Mouse (Mus musculus) kidney, postnatal 4 days (tissue): ENCODE measurements around the gene Crybb1.

Experiments used
- DNase-seq, 2 experiments: peaks; one replicate each; pipeline ENCODE4 v3.0.0; 2021; ENCODE audit warnings: mixed read lengths in 2 of 2

Gene Crybb1

GRCm38 (mm10) chr5:112237866-112238570 is 17.6 kb upstream of the Crybb1 start:
- no peak for DNase-seq

DNA sequence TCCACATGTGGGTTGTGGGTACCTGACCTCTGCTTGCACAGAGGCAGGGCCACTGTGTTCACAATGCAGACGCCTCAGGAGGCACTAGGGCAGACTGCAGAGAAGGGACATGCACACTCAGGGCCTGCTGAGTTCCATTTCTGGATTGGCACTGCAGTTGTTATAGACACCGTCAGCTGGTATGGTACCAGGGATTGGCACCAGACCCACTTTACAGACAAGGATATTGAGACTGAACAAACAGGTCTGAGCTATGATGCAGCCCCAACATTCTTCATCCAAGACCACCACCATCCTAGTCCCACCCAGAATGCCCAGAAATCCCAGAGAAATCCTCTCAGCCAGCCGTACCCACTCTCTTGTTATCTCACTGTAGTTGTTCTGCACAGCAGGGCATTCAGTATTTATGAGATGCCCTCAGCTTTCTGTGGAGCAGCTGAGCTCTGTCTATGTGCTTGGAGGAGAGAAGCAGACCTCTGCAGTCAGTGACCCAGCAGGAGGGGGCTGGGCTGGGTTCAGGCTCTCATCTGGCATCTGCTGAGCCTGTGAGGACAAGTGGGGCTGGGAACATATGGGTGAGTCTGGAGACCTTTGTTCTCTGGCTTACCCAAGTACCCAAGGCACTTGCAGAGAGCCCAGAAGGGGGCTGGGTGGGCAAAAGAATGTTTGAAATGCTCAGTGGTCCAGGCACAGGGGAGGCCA is 16.7 kb upstream of the Crybb1 start:
- DNase-seq = no peak

DNA sequence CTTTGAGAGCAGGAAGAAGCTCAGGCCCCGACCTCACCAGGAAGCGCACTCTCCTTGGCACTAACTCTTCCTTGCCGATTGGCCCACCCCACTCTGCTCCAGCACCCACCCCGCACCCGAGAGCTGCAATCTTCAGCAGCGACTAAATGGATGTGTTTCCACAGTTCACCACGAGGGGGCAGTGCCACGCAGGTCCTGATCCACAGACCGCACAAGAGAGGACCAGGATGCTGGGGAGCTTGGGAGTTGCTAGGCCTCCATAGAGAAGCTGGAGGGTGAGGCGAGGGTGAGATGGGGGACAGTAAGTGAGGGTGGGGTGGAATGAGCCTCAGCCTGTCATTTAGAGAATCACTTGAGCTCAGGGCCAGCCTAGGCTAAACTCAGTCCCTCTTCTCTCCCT is 14.9 kb upstream of the Crybb1 start:
- peak; percentile 94 for DNase-seq

- DNase-seq = no peak
Measured at GRCm38 (mm10) chr5:112241849-112242248, 13.8 kb upstream of the Crybb1 start.

- DNase-seq = peak; percentile 74 to 83
Measured at GRCm38 (mm10) chr5:112242361-112242778, 13.2 kb upstream of the Crybb1 start.

DNA sequence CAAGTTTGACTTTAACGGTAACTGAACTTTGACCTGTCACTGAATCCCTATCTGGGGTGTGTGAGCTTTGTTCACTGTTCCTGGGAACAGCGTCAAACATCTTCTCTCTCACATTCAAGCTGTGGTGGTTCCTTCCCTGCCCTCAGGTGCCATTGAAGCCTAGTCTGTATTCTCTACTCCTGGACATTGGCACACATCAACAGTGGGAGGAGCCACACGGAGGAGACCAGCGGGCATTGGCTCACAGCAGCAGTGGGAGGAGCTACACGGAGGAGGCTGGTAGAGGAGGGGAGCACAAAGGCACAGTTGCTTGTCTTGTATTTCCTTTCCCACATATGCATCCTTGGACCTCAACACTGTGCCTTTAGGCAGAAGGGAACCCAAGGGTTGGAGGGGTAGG is 12.6 kb upstream of the Crybb1 start:
- no peak for DNase-seq

DNA sequence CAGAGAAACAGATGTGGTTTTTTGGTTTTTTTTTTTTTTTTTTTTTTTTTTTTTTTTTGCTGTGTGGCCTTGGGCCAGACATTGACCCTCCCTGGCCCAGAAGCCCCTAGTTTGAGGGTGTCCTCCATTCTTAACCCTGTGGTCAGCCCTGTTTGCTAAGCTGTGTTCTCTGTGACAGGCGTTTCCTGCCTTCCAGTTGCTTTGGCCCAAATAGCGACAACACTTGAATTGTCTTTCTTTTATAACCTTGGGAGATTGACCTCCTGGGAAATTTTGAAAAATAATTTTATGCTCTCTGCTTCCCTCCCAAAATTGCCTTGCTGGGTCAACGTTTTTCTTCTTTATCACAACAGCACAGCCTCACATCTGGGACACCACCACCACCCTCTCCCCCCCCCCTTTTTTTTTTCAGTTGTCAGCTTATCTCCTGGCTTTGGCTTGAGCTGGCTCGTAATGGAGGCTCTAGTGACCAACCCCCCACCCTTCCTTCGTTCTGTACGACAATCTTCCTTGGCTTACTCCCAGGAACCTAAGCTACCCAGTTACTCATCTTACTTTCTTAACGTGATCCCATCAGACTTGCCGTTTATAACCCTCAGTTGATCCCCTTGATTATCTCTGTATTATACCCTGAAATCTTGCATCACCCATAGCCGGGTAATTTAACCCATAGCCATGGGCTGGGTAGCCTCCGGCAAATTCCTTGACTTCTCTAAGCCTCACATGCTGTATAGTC is 11.9 kb upstream of the Crybb1 start:
- DNase-seq = no peak

DNA sequence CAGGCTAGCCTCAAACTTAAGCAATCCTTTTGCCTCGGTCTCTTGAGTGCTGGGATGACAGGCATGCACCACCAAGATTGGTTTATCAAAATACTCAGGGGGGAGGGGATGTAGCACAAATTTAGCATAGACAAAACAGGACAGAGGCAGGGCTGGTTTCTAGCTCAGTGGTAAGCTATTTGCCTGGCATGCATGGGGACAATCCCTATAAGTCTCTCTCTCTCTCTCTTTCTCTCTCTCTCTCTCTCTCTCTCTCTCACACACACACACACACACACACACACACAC is 11.4 kb upstream of the Crybb1 start:
- DNase-seq = no peak

DNA sequence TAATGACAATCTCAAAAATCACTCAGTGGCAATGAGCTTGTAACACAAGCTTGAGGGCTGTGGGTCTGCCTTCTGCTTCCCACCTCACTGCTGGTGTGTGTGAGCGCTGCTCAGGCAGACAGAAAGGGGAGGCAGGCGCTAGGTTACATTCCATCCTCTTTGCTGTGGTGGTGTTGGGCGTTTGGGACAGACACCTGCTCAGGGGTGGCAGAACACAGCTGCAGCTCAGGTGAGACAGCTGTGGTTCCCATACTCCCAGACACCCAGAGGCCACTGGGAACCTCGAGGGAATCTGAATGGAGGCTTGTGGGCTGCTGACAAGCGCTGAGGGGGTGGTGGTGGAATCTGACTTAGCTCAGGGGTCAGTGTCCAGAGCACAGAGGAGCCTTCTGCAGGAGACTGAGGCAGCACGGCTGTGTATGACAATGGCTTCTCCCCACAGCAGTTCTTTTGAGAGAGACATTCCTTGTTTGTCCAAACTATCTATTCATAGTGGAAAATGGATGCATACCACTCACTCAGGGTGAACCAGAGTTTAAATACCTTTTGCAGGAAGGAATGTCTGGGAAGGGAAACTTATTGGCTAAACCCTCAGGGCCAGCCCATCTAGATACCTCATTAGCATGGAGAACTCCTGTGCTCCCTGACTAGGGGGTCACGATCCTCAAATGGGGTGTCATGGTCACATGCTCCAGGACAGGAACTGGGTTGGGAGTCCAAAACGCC is 10.6 kb upstream of the Crybb1 start:
- DNase-seq = no peak

- no peak for DNase-seq
Measured at GRCm38 (mm10) chr5:112247399-112247798, 8.2 kb upstream of the Crybb1 start.

DNA sequence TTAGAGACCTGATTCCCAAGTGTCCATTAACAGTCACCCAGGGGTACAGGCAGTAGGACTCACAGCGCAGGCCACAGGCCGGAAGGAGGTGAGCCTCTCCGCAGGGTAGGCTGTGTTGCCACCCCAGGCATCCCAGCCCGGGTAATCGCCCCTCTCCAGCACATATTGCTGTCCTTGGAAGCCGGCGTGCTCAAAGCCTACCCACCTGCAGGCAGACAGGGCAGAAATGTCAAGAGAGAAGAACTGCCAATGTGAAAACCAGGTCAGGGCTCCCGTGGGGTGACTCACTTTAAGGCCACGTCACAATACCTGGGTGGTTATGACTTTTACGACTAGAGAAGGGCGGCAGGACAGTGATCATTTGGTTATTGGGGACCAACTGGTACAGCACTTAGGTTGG is 6.5 kb upstream of the Crybb1 start:
- DNase-seq = no peak

- DNase-seq = no peak
Measured at GRCm38 (mm10) chr5:112252400-112252799, 3.2 kb upstream of the Crybb1 start, which contains the start of gene Cryba4. Cryba4 (minus strand) TSS chr5:112252518.

DNA sequence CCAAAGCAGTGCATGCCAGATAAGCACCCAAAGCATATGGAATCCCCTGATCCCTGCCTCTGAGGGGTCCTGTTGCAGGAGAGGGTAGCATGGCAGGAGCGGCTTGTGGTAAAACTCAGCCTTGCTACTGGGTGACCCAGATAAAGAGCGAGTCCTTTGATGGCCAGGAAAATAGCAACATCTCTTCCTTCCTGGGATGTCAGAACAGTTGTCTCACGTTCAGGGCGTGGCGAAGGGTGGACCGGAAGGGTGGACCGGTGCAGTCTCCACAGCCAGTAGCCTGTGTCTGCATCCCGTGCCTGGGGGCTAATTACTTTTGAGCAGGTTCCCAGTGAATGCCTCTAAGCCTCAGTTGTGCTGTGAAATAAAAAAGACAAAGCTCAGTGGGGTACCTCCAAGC is 2.4 kb upstream of the Crybb1 start:
- peak; percentile 40 to 55 for DNase-seq

- peak; percentile 33 to 49 for DNase-seq
Measured at GRCm38 (mm10) chr5:112254282-112254806, 1.3 kb upstream of the Crybb1 start.

GRCm38 (mm10) chr5:112256457-112256856 is 842 bp downstream of the Crybb1 start:
- no peak for DNase-seq

GRCm38 (mm10) chr5:112257896-112258295 is 2.3 kb downstream of the Crybb1 start:
- no peak for DNase-seq

- DNase-seq = no peak
Measured at GRCm38 (mm10) chr5:112259862-112260650, 4.4 kb downstream of the Crybb1 start.

- DNase-seq = no peak
Measured at GRCm38 (mm10) chr5:112260818-112261217, 5.2 kb downstream of the Crybb1 start.

DNA sequence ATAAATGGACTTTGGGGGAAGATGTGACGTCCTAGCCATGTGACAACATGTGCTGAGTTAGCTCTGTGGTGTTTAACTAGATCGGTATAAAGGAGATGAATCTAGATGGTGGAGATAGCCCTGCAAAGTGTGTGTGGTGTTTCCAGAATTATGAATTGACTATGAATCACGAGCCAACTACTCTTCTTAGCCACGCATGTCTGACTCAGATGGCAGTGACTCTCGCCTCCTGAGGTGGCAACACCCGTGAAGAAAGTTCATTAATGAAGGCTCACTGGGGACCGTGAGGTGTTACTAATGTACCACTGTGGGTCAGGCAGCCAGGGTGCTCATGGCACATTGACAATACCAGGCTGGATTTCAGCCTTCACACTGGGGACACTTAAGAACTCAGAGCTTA is 8.5 kb downstream of the Crybb1 start:
- no peak for DNase-seq

DNA sequence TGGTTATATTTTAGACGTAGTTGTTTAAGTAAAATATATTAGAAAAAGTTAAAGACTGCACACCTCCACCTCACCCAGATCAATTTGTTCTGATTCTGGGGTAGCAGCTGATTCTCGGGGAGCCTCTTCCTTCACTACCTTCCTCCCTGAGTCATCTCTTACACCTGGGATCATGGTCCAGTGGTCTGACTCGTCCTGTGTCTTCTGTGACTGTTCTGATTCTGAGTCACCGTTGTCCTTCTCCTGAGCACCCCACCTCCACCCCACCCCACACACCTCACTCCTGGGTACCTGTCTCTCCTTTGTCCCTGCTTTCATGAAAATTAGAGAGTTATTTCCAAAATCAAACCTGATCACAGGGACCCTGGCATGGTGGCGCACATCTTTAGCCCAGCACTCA is 9.5 kb downstream of the Crybb1 start:
- DNase-seq = no peak

DNA sequence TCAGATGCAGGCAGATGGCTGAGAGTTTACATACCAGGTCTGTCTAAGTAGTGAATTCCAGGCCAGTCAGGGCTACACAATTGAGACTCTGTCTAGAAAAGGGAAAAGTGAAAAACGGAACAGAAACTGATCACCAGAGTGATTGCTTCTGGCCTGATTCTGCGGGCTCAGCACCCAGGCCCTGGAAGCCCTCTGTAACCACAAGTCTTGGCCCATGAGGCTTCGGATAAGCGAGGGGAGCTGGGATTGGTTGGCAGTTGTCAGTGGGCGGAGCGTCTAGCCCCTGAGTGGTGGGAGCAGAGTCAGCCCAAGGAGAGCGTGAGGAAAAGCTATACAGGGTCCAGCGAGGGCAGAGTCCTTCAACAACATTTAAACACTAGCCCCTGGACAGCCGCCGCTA is 9.9 kb downstream of the Crybb1 start:
- DNase-seq = peak; percentile 49 to 60
